Mouse (Mus musculus) CH12.LX (cell line): Measurements from ENCODE around the gene Cd300ld4. TPM values are rescaled to one million over a fixed set of nuclear protein-coding genes. Genes with fewer than 3 reads are reported as not detected.

Source experiments
- DNase-seq: peaks from one replicate; pipeline ENCODE4 v3.0.0-alpha.2; 2013; ENCODE audit errors: extremely low read depth
- H3K27ac ChIP-seq: 2 replicates; pipeline ENCODE4 v1.5.1; 2012; ENCODE audit warnings: low read depth, mild to moderate bottlenecking, control low read depth, moderate library complexity; ENCODE audit not compliant: insufficient read depth
- H3K27me3 ChIP-seq: replicated peaks from 2 replicates; pipeline ENCODE3; 2012; ENCODE audit warnings: inconsistent platforms
- H3K36me3 ChIP-seq, 2 experiments: replicated peaks in 1 of 2; 2 replicates each; pipeline versions ENCODE3 to v1.6.1; 2012; ENCODE audit warnings: inconsistent platforms in 1 of 2, low read length in 1 of 2, mild to moderate bottlenecking in 1 of 2, mixed read lengths in 1 of 2, moderate library complexity in 1 of 2; ENCODE audit not compliant: control insufficient read depth in 1 of 2, insufficient read depth in 1 of 2
- H3K4me1 ChIP-seq, 2 experiments: 2 replicates each; pipeline ENCODE4 v1.6.1; 2012; ENCODE audit warnings: inconsistent platforms in 1 of 2, moderate library complexity in 1 of 2; ENCODE audit not compliant: insufficient read depth in 2 of 2, control insufficient read depth in 1 of 2
- H3K4me2 ChIP-seq: 2 replicates; pipeline ENCODE4 v1.6.1; 2012; ENCODE audit warnings: low read depth, mild to moderate bottlenecking, control low read depth; ENCODE audit not compliant: poor library complexity, insufficient read depth, severe bottlenecking
- H3K4me3 ChIP-seq, 3 experiments: fragments of 150-350 bp in 1 of 3; sonication (generic) in 1 of 3; replicated peaks in 1 of 3; 2 replicates each; pipeline versions ENCODE3 to v1.5.1; 2011 to 2012; ENCODE audit warnings: low read depth in 2 of 3, low read length in 2 of 3, mild to moderate bottlenecking in 2 of 3, moderate library complexity in 2 of 3, control low read depth in 1 of 3, improper control_type of control experiment in 1 of 3, inconsistent platforms in 1 of 3, mixed read lengths in 1 of 3; ENCODE audit not compliant: poor library complexity in 1 of 3
- H3K79me2 ChIP-seq: replicated peaks from 2 replicates; pipeline ENCODE4 v1.6.1; 2012; ENCODE audit warnings: mild to moderate bottlenecking, moderate library complexity; ENCODE audit not compliant: control insufficient read depth, poor library complexity, insufficient read depth, severe bottlenecking; ENCODE audit errors: extremely low read depth
- H3K9ac ChIP-seq: 2 replicates; pipeline ENCODE4 v1.6.1; 2012; ENCODE audit warnings: low read depth, mild to moderate bottlenecking, control low read depth, moderate library complexity; ENCODE audit not compliant: insufficient read depth
- H3K9me3 ChIP-seq: replicated peaks from 2 replicates; pipeline ENCODE3; 2012; ENCODE audit warnings: low read length, inconsistent platforms, mixed read lengths
- BHLHE40 ChIP-seq: IDR thresholded peaks from 2 replicates; pipeline ENCODE4 v1.6.1; 2011; ENCODE audit warnings: mild to moderate bottlenecking, low read depth, low read length, improper control_type of control experiment
- CHD1 ChIP-seq: IDR thresholded peaks from 2 replicates; pipeline ENCODE4 v1.6.1; 2012; ENCODE audit warnings: low read depth, low read length, improper control_type of control experiment, inconsistent platforms
- CHD2 ChIP-seq: IDR thresholded peaks from 2 replicates; pipeline ENCODE4 v1.6.1; 2011; ENCODE audit warnings: low read length, improper control_type of control experiment
- CTCF ChIP-seq, 2 experiments: IDR thresholded peaks in 1 of 2; conservative IDR thresholded peaks in 1 of 2; 2 replicates each; pipeline ENCODE4 v1.5.1; 2011 to 2012; ENCODE audit warnings: low read depth in 2 of 2, low read length in 2 of 2, improper control_type of control experiment in 1 of 2, inconsistent platforms in 1 of 2, mild to moderate bottlenecking in 1 of 2, moderate library complexity in 1 of 2
- E2F4 ChIP-seq: IDR thresholded peaks from 2 replicates; pipeline ENCODE4 v1.6.1; 2011; ENCODE audit warnings: low read depth, low read length, improper control_type of control experiment; ENCODE audit not compliant: insufficient replicate concordance
- EP300 ChIP-seq: IDR thresholded peaks from 2 replicates; pipeline ENCODE4 v1.6.1; 2011; ENCODE audit warnings: low read length, improper control_type of control experiment
- ETS1 ChIP-seq: conservative IDR thresholded peaks from 2 replicates; pipeline ENCODE4 v1.6.1; 2012; ENCODE audit warnings: low read depth, mild to moderate bottlenecking, inconsistent platforms, low read length, improper control_type of control experiment, moderate library complexity
- HCFC1 ChIP-seq: IDR thresholded peaks from 2 replicates; pipeline ENCODE4 v1.6.1; 2012; ENCODE audit warnings: low read depth, mild to moderate bottlenecking, inconsistent platforms, low read length, improper control_type of control experiment
- IRF4 ChIP-seq: IDR thresholded peaks from 2 replicates; pipeline ENCODE4 v1.6.1; 2014; ENCODE audit warnings: low read depth, mild to moderate bottlenecking, inconsistent platforms, low read length, improper control_type of control experiment
- JUN ChIP-seq: IDR thresholded peaks from 2 replicates; pipeline ENCODE4 v1.6.1; 2011; ENCODE audit warnings: low read depth, mild to moderate bottlenecking, low read length, improper control_type of control experiment, moderate library complexity; ENCODE audit not compliant: insufficient read depth
- JUND ChIP-seq: conservative IDR thresholded peaks from 2 replicates; pipeline ENCODE4 v1.6.1; 2011; ENCODE audit warnings: low read depth, low read length, improper control_type of control experiment
- KAT2A ChIP-seq: IDR thresholded peaks from 2 replicates; pipeline ENCODE4 v1.6.1; 2012; ENCODE audit warnings: low read length, improper control_type of control experiment, inconsistent platforms; ENCODE audit not compliant: insufficient replicate concordance
- MAFK ChIP-seq: IDR thresholded peaks from 2 replicates; pipeline ENCODE4 v1.6.1; 2011; ENCODE audit warnings: low read length, improper control_type of control experiment; ENCODE audit not compliant: insufficient replicate concordance
- MAZ ChIP-seq: IDR thresholded peaks from 2 replicates; pipeline ENCODE4 v1.6.1; 2012; ENCODE audit warnings: low read depth, mild to moderate bottlenecking, inconsistent platforms, low read length, improper control_type of control experiment, moderate library complexity
- MEF2A ChIP-seq: IDR thresholded peaks from 2 replicates; pipeline ENCODE4 v1.6.1; 2014; ENCODE audit warnings: low read depth, mild to moderate bottlenecking, inconsistent platforms, low read length, improper control_type of control experiment, borderline replicate concordance
- MXI1 ChIP-seq: IDR thresholded peaks from 2 replicates; pipeline ENCODE4 v1.6.1; 2011; ENCODE audit warnings: mild to moderate bottlenecking, low read depth, low read length, improper control_type of control experiment
- MYC ChIP-seq: IDR thresholded peaks from 2 replicates; pipeline ENCODE4 v1.6.1; 2011; ENCODE audit warnings: low read depth, mild to moderate bottlenecking, improper control_type of control experiment, low read length
- NELFE ChIP-seq: IDR thresholded peaks from 2 replicates; pipeline ENCODE4 v1.6.1; 2011; ENCODE audit warnings: low read depth, low read length, improper control_type of control experiment
- NRF1 ChIP-seq: IDR thresholded peaks from 2 replicates; pipeline ENCODE4 v1.6.1; 2014; ENCODE audit warnings: low read depth, mild to moderate bottlenecking, inconsistent platforms, low read length, improper control_type of control experiment, moderate library complexity
- PAX5 ChIP-seq: IDR thresholded peaks from 2 replicates; pipeline ENCODE4 v1.6.1; 2012; ENCODE audit warnings: low read length, inconsistent platforms, mixed read lengths
- POLR2A ChIP-seq: IDR thresholded peaks from 2 replicates; pipeline ENCODE4 v1.6.1; 2011; ENCODE audit warnings: low read depth, mild to moderate bottlenecking, improper control_type of control experiment, low read length
- POLR2AphosphoS2 ChIP-seq: IDR thresholded peaks from 2 replicates; pipeline ENCODE4 v1.6.1; 2011; ENCODE audit warnings: low read depth, low read length, improper control_type of control experiment
- RAD21 ChIP-seq: IDR thresholded peaks from 2 replicates; pipeline ENCODE4 v1.6.1; 2011; ENCODE audit warnings: low read depth, mild to moderate bottlenecking, low read length, improper control_type of control experiment, moderate library complexity
- RCOR1 ChIP-seq: conservative IDR thresholded peaks from 2 replicates; pipeline ENCODE4 v1.6.1; 2012; ENCODE audit warnings: low read depth, mild to moderate bottlenecking, inconsistent platforms, low read length, improper control_type of control experiment
- SIN3A ChIP-seq: IDR thresholded peaks from 2 replicates; pipeline ENCODE4 v1.6.1; 2012; ENCODE audit warnings: low read length, improper control_type of control experiment, inconsistent platforms
- SMC3 ChIP-seq: IDR thresholded peaks from 2 replicates; pipeline ENCODE4 v1.6.1; 2011; ENCODE audit warnings: low read depth, low read length, improper control_type of control experiment
- TCF12 ChIP-seq: IDR thresholded peaks from 2 replicates; pipeline ENCODE4 v1.6.1; 2014; ENCODE audit warnings: low read depth, mild to moderate bottlenecking, inconsistent platforms, low read length, improper control_type of control experiment
- UBTF ChIP-seq: IDR thresholded peaks from 2 replicates; pipeline ENCODE4 v1.6.1; 2012; ENCODE audit warnings: low read depth, mild to moderate bottlenecking, inconsistent platforms, low read length, improper control_type of control experiment, moderate library complexity
- USF1 ChIP-seq: IDR thresholded peaks from 2 replicates; pipeline ENCODE4 v1.6.1; 2014; ENCODE audit warnings: low read depth, mild to moderate bottlenecking, inconsistent platforms, low read length, improper control_type of control experiment
- ZC3H11A ChIP-seq: IDR thresholded peaks from 2 replicates; pipeline ENCODE4 v1.6.1; 2012; ENCODE audit warnings: low read depth, mild to moderate bottlenecking, inconsistent platforms, low read length, improper control_type of control experiment
- ZKSCAN1 ChIP-seq: IDR thresholded peaks from 2 replicates; pipeline ENCODE4 v1.6.1; 2012; ENCODE audit warnings: low read depth, inconsistent platforms, low read length, improper control_type of control experiment, borderline replicate concordance
- ZMIZ1 ChIP-seq: IDR thresholded peaks from 2 replicates; pipeline ENCODE4 v1.6.1; 2012; ENCODE audit warnings: low read depth, mild to moderate bottlenecking, inconsistent platforms, low read length, improper control_type of control experiment
- ZNF384 ChIP-seq: IDR thresholded peaks from 2 replicates; pipeline ENCODE4 v1.6.1; 2012; ENCODE audit warnings: low read depth, low read length, improper control_type of control experiment, inconsistent platforms
- dilution Hi-C: fragments of 300-500 bp; cut with MboI; formaldehyde crosslinking; loops from 2 replicates; pipeline ENCODE4 v1.14.3; 2020; ENCODE audit warnings: low sequenced_read_pairs; ENCODE audit not compliant: extremely low pct_unique_long_range_greater_than_20kb, extremely low pct_ligation_motif_present
- in situ Hi-C: fragments of 300-500 bp; cut with MboI; formaldehyde crosslinking; loops from 3 replicates; pipeline ENCODE4 v1.14.3; 2019; ENCODE audit warnings: low sequenced_read_pairs, low pct_ligation_motif_present, low pct_unique_long_range_greater_than_20kb, mixed read lengths
- polyA plus RNA-seq: library from polyadenylated mRNA; unstranded; fragments of >175 nt; gene quantifications from 2 replicates; pipeline ENCODE4 v1.2.1, GENCODE M21; 2012; ENCODE audit warnings: low read depth; ENCODE audit not compliant: insufficient read length
- total RNA-seq, 2 experiments: library from RNA; depleted of rRNA; stranded (reverse); fragments of 300-350 nt in 1 of 2; fragments of >200 nt in 1 of 2; gene quantifications; 2 replicates each; pipeline ENCODE4 v1.2.3; 2012 to 2014

The Cd300ld4 gene
- total and polyA plus RNA-seq, 3 experiments: not detected

DNA sequence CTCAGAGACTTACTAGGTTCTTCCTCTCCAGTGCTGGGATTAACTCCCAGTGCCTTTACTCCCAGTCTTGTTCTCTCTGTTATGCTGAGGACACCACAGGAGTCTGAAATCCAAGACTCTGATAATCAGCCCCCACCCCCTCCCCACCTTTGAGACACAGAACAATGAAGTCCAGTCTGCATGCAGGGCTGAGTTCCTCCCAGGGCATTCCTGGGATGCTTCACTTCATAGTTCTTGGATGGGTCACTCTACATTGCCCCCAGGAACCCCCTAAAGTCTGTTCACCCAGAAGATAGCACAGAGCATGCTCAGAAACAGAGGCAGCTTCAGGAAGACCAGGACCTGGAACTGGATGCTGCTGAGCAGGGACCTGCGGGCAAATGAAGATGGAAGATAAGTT, 26.2 kb upstream of the Cd300ld4 start:
- in situ Hi-C loops: loop anchor here (10.0 kb wide), 1 partner anchor 48 kb away; the partner anchor contains the start of gene Cd300c2
- Histone ChIP-seq H3K4me1 (peaks cover 5 to 6% of the 10 kb centered on the region in 2 experiments), H3K36me3 (no peaks in the 10 kb centered on the region), H3K79me2 (no peaks in the 10 kb centered on the region), H3K27me3 (peaks cover 78% of the 10 kb centered on the region), H3K27ac (no peak overlapping the region), H3K4me3 (no peak overlapping the region), H3K9me3 (no peaks in the 10 kb centered on the region), H3K9ac (no peak overlapping the region), H3K4me2 (no peak overlapping the region)
- dilution Hi-C loops: no loop called here
- no peak for TF ChIP-seq MYC
- no peak for TF ChIP-seq CTCF (conservative IDR thresholded peaks at IDR 0.05 in 1 of 2, IDR thresholded peaks at IDR 0.05 in 1 of 2; ENCODE audit: low read depth in 2 of 2, low read length in 2 of 2)
- no peak for TF ChIP-seq PAX5
- TF ChIP-seq UBTF: no peak
- TF ChIP-seq ETS1: no peak
- TF ChIP-seq EP300: no peak
- TF ChIP-seq MEF2A: no peak
- no peak for TF ChIP-seq RAD21
- no peak for TF ChIP-seq MAZ
- no peak for DNase-seq

DNA sequence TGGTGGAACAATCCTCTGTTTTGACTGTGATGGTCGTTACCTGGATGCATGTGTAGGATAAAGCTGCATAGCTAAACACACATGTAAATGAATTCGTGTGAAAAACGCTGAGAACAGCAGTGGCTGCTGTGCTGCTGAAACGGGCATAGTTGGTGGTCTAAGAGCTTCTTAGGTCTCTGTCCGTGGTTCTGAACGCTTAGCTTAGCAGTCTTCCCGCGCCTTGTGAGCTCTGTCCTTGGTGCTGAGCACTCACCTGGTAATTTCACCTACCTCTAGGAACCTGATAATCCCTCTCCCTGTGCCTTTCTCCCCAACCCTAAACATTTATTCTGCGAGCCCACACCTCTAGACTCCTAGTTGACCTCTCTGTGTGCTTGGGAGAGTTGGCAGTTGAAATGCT, 25.4 kb upstream of the Cd300ld4 start:
- Histone ChIP-seq H3K27me3 (peaks cover 72% of the 10 kb centered on the region), H3K9ac (no peak overlapping the region), H3K9me3 (no peaks in the 10 kb centered on the region), H3K4me1 (peaks cover 5 to 6% of the 10 kb centered on the region in 2 experiments), H3K27ac (no peak overlapping the region), H3K36me3 (no peaks in the 10 kb centered on the region), H3K4me2 (no peak overlapping the region), H3K79me2 (no peaks in the 10 kb centered on the region), H3K4me3 (no peak overlapping the region)
- TF ChIP-seq MXI1 (peak; percentile 89), NELFE (no peak), CTCF (conservative IDR thresholded peaks at IDR 0.05 in 1 of 2, IDR thresholded peaks at IDR 0.05 in 1 of 2; ENCODE audit: low read depth in 2 of 2, low read length in 2 of 2) (no peak), JUN (no peak), CHD2 (no peak), ZC3H11A (no peak), RCOR1 (no peak), TCF12 (no peak), MEF2A (no peak), POLR2AphosphoS2 (no peak), HCFC1 (no peak), NRF1 (no peak), ETS1 (no peak), IRF4 (no peak), CHD1 (no peak), BHLHE40 (no peak), UBTF (no peak), ZNF384 (no peak), SIN3A (peak; percentile 99), POLR2A (no peak), SMC3 (no peak), MAZ (no peak), JUND (no peak), ZKSCAN1 (no peak), USF1 (no peak), RAD21 (no peak), E2F4 (peak; percentile 78; the same call in 1 of the 2 replicates), MAFK (peak; percentile 98), KAT2A (no peak), ZMIZ1 (no peak)
- in situ Hi-C loops (loop anchor here (10.0 kb wide), 1 partner anchor 47 kb away; the partner anchor contains the start of gene Cd300c2), dilution Hi-C loops (no loop called here)
- DNase-seq: peak; percentile 75
